Mouse (Mus musculus): Measurements from ENCODE around the gene Cbr3. TPM values are rescaled to one million over a fixed set of nuclear protein-coding genes. Genes with fewer than 3 reads are reported as not detected.

The Cbr3 gene
- total and polyA plus RNA-seq, 3 experiments, result 7.8 to 10.8 (median 9.8) TPM

DNA sequence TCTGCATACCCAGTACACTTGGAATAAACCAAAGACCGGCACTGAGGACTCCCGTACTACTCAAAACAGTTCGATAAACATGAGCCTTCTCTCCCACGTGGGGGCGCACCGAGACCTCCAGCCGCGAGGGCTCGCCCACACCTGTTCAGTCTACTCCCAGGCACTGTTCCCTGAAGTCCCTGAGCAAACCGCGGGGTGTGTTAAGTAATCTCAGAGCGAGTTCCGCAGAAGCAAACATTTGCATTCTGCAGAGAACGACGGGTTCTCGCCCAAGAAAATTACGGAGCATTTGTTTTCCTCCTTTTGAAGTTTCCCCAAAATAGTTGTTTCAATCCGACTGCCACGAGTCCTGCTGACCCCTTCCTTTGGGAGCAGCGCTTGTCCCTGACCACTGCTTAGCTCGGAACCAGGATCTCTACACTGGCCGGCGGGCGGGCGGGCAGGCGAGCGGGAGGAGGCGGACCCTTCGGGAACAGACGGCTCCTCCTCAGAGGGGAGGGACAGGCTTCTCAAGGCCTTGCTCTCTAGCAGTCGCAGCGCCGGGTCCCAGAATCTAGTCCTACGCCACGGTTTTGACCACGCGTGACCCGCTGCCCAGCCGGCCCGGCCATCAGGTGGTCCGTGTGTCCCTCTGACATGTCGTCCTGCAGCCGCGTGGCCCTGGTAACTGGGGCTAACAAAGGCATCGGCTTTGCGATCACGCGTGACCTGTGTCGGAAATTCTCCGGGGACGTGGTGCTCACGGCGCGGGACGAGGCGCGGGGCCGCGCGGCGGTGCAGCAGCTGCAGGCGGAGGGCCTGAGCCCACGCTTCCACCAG is at the start of gene Cbr3 (continued):
- TF ChIP-seq MXI1 (IDR thresholded peaks at IDR 0.05; ENCODE audit: low read depth, low read length), result peak; percentile 59; the same call in 1 of the 2 replicates

GRCm38 (mm10) chr16:93644006-93644405 is 39.0 kb upstream of the Cbr3 start:
- dilution Hi-C loops (cut with MboI; ENCODE audit: extremely low pct_ligation_motif_present, extremely low pct_unique_long_range_greater_than_20kb, low sequenced_read_pairs) (no loop called here), in situ Hi-C loops (cut with MboI; ENCODE audit: low pct_ligation_motif_present, low pct_unique_long_range_greater_than_20kb, low sequenced_read_pairs) (no loop called here)
- Histone ChIP-seq H3K4me3 (replicated peaks in 1 of 3; ENCODE audit: low read depth in 2 of 3, low read length in 2 of 3, poor library complexity in 1 of 3) (no peak overlapping the region), H3K36me3 (replicated peaks in 1 of 2; ENCODE audit: control insufficient read depth in 1 of 2, insufficient read depth in 1 of 2, low read length in 1 of 2) (no peaks in the 10 kb centered on the region), H3K27ac (ENCODE audit: insufficient read depth, low read depth) (no peak overlapping the region), H3K79me2 (replicated peaks; ENCODE audit: control insufficient read depth, extremely low read depth, insufficient read depth, poor library complexity, severe bottlenecking) (no peaks in the 10 kb centered on the region), H3K9ac (ENCODE audit: insufficient read depth, low read depth) (no peak overlapping the region), H3K4me2 (ENCODE audit: insufficient read depth, low read depth, poor library complexity, severe bottlenecking) (no peak overlapping the region), H3K9me3 (replicated peaks; ENCODE audit: low read length) (no peaks in the 10 kb centered on the region), H3K27me3 (replicated peaks) (no peaks in the 10 kb centered on the region), H3K4me1 (ENCODE audit: control insufficient read depth in 1 of 2, insufficient read depth in 2 of 2) (peaks cover 0 to 2% of the 10 kb centered on the region in 2 experiments; a peak in 1 of 4 replicates)
- no peak for DNase-seq (ENCODE audit: extremely low read depth)
- no peak for TF ChIP-seq ZNF384 (IDR thresholded peaks at IDR 0.05; ENCODE audit: low read depth, low read length)
- no peak for TF ChIP-seq MAZ (IDR thresholded peaks at IDR 0.05; ENCODE audit: low read depth, low read length)
- 0 out of 2 replicates have a peak, but pooled peaks have one; percentile 20 for TF ChIP-seq MAFK (IDR thresholded peaks at IDR 0.05; ENCODE audit: insufficient replicate concordance, low read length)

DNA sequence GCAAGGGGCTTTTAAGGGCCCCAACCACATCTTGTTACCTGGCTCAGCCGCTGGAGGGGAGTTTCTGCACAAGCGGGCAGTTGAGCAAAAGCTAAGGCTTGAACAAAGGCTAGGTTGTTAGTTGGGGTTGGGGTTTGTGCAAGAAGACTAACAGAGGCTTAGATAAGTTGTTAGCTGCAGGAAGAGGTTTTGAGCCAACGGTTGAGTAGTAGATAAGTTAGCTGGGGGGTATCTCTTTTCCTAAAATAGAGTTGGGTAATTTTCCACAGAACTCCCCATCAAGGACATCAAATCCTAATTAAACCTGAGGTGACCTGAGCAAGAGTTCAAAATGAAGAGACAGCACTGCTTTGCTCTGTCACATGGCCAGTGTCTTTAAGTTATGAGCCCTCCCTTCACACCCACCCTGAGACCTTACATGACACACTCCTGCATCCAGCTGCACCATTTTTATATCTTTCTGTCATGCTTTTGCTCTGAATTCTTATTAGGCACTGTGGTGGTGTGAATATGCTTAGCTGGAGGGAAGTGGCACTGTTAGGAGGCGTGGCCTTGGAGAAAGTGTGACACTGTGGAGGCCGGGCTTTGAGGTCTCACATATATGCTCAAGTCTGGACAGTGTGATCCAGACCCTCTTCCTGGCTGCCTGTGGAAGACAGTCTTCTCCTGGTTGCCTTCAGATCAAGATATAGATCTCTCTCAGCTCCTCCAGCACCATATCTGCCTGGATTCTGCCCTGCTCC is 34.4 kb upstream of the Cbr3 start:
- in situ Hi-C loops (cut with MboI; ENCODE audit: low pct_ligation_motif_present, low pct_unique_long_range_greater_than_20kb, low sequenced_read_pairs), result no loop called here
- no peak for DNase-seq (ENCODE audit: extremely low read depth)

More for the DNA sequence above, 34.4 kb upstream of the Cbr3 start:
- Histone ChIP-seq H3K27ac (ENCODE audit: insufficient read depth, low read depth) (no peak overlapping the region), H3K4me2 (ENCODE audit: insufficient read depth, low read depth, poor library complexity, severe bottlenecking) (no peak overlapping the region), H3K27me3 (replicated peaks) (peaks cover 6% of the 10 kb centered on the region), H3K9me3 (replicated peaks; ENCODE audit: low read length) (no peaks in the 10 kb centered on the region), H3K79me2 (replicated peaks; ENCODE audit: control insufficient read depth, extremely low read depth, insufficient read depth, poor library complexity, severe bottlenecking) (no peaks in the 10 kb centered on the region), H3K9ac (ENCODE audit: insufficient read depth, low read depth) (no peak overlapping the region), H3K4me3 (replicated peaks in 1 of 3; ENCODE audit: low read depth in 2 of 3, low read length in 2 of 3, poor library complexity in 1 of 3) (no peak overlapping the region), H3K36me3 (replicated peaks in 1 of 2; ENCODE audit: control insufficient read depth in 1 of 2, insufficient read depth in 1 of 2, low read length in 1 of 2) (no peaks in the 10 kb centered on the region), H3K4me1 (ENCODE audit: control insufficient read depth in 1 of 2, insufficient read depth in 2 of 2) (no peaks in the 10 kb centered on the region)
- no peak for TF ChIP-seq KAT2A (IDR thresholded peaks at IDR 0.05; ENCODE audit: insufficient replicate concordance, low read length)
- TF ChIP-seq PAX5 (IDR thresholded peaks at IDR 0.05; ENCODE audit: low read length), result no peak
- TF ChIP-seq GABPA (IDR thresholded peaks at IDR 0.05; ENCODE audit: insufficient replicate concordance, low read depth, low read length), result no peak
- TF ChIP-seq MAFK (IDR thresholded peaks at IDR 0.05; ENCODE audit: insufficient replicate concordance, low read length), result no peak
- no peak for TF ChIP-seq ZC3H11A (IDR thresholded peaks at IDR 0.05; ENCODE audit: low read depth, low read length)
- TF ChIP-seq MYC (IDR thresholded peaks at IDR 0.05; ENCODE audit: low read depth, low read length), result no peak
- TF ChIP-seq CHD1 (IDR thresholded peaks at IDR 0.05; ENCODE audit: low read depth, low read length), result no peak
- TF ChIP-seq NELFE (IDR thresholded peaks at IDR 0.05; ENCODE audit: low read depth, low read length), result no peak
- TF ChIP-seq MEF2A (IDR thresholded peaks at IDR 0.05; ENCODE audit: borderline replicate concordance, low read depth, low read length), result no peak
- TF ChIP-seq E2F4 (IDR thresholded peaks at IDR 0.05; ENCODE audit: insufficient replicate concordance, low read depth, low read length), result no peak
- no peak for TF ChIP-seq JUND (conservative IDR thresholded peaks at IDR 0.05; ENCODE audit: low read depth, low read length)
- no peak for TF ChIP-seq UBTF (IDR thresholded peaks at IDR 0.05; ENCODE audit: low read depth, low read length)
- TF ChIP-seq POLR2AphosphoS2 (IDR thresholded peaks at IDR 0.05; ENCODE audit: low read depth, low read length), result no peak
- TF ChIP-seq SIN3A (IDR thresholded peaks at IDR 0.05; ENCODE audit: low read length), result no peak
- TF ChIP-seq MXI1 (IDR thresholded peaks at IDR 0.05; ENCODE audit: low read depth, low read length), result no peak
- no peak for TF ChIP-seq ETS1 (conservative IDR thresholded peaks at IDR 0.05; ENCODE audit: low read depth, low read length)
- no peak for TF ChIP-seq CHD2 (IDR thresholded peaks at IDR 0.05; ENCODE audit: low read length)
- dilution Hi-C loops (cut with MboI; ENCODE audit: extremely low pct_ligation_motif_present, extremely low pct_unique_long_range_greater_than_20kb, low sequenced_read_pairs), result no loop called here

Measured in CH12.LX (cell line).